Mouse (Mus musculus) left cerebral cortex, postnatal 10 days (tissue): ENCODE measurements at regions not wholly inside any gene's neighbourhood (a gene's known extent, or its start where the extent isn't known, plus 50 kb on each side); places are given as distances from the start of the nearest gene placed in this dataset.
A peak's percentile ranks its signal among the peaks of the same experiment; 100 is the strongest.

Experiments used
- DNase-seq, 2 experiments: peaks; one replicate each; pipeline ENCODE4 v3.0.0; 2021 to 2022; ENCODE audit warnings: low spot score in 2 of 2, mixed read lengths in 1 of 2; ENCODE audit errors: extremely low spot score in 1 of 2
- intact Hi-C: fragments of 180-260 bp; cut with DNase I; formaldehyde crosslinking; loops from one replicate; pipeline ENCODE4 v1.15.1; 2025

- intact Hi-C loops: no loop called here
- no peak for DNase-seq
These were observed 207.3 kb upstream of the Sptlc3 start for GRCm38 (mm10) chr2:139286446-139286845.

GRCm38 (mm10) chr2:139298541-139299152 is 195.1 kb upstream of the Sptlc3 start:
- intact Hi-C loops: no loop called here
- DNase-seq: no peak

- intact Hi-C loops: no loop called here
- peak; percentile 15 to 16 for DNase-seq
These were observed 182.3 kb upstream of the Sptlc3 start for GRCm38 (mm10) chr2:139311401-139311812.

GRCm38 (mm10) chr2:139312053-139312452 is 181.7 kb upstream of the Sptlc3 start:
- intact Hi-C loops: no loop called here
- DNase-seq: no peak

GRCm38 (mm10) chr2:139322509-139322908 is 171.2 kb upstream of the Sptlc3 start:
- intact Hi-C loops: no loop called here
- DNase-seq: no peak

GRCm38 (mm10) chr2:139325501-139325900 is 168.2 kb upstream of the Sptlc3 start:
- intact Hi-C loops: no loop called here
- DNase-seq: no peak

GRCm38 (mm10) chr2:139334681-139335080 is 159.0 kb upstream of the Sptlc3 start:
- intact Hi-C loops: no loop called here
- DNase-seq: no peak

GRCm38 (mm10) chr2:139338240-139338639 is 155.5 kb upstream of the Sptlc3 start:
- intact Hi-C loops: no loop called here
- DNase-seq: no peak

GRCm38 (mm10) chr2:139356280-139357010 is 137.3 kb upstream of the Sptlc3 start:
- DNase-seq: no peak

GRCm38 (mm10) chr2:139362245-139362847 is 131.4 kb upstream of the Sptlc3 start:
- intact Hi-C loops: no loop called here
- DNase-seq: no peak

More at GRCm38 (mm10) chr2:139356280-139357010, 137.3 kb upstream of the Sptlc3 start:
- intact Hi-C loops: no loop called here

- intact Hi-C loops: loop anchor here (10.0 kb wide), 2 partner anchors 1335 to 1395 kb away; no protein-coding TSS in a partner anchor
- DNase-seq: no peak
These were observed 123.6 kb upstream of the Sptlc3 start for GRCm38 (mm10) chr2:139370070-139370469.

GRCm38 (mm10) chr2:139380285-139380684 is 113.4 kb upstream of the Sptlc3 start:
- intact Hi-C loops: loop anchor here (2.0 kb wide), 1 partner anchor 199 kb away; no protein-coding TSS in a partner anchor
- no peak for DNase-seq

GRCm38 (mm10) chr2:139381628-139382027 is 112.1 kb upstream of the Sptlc3 start:
- DNase-seq: peak; percentile 70 to 80
- intact Hi-C loops: loop anchor here (2.0 kb wide), 1 partner anchor 197 kb away; no protein-coding TSS in a partner anchor

- DNase-seq: no peak
- intact Hi-C loops: no loop called here
These were observed 80.2 kb upstream of the Sptlc3 start for GRCm38 (mm10) chr2:139413559-139413958.

GRCm38 (mm10) chr2:139417506-139417905 is 76.2 kb upstream of the Sptlc3 start:
- intact Hi-C loops: no loop called here
- DNase-seq: no peak

- intact Hi-C loops: loop anchor here (5.0 to 10.0 kb wide), 2 partner anchors 160 to 732 kb away; partner anchors contain the start of gene Gm17374
- DNase-seq: peak in 1 of 2 experiments; percentile 21
These were observed 71.0 kb upstream of the Sptlc3 start for GRCm38 (mm10) chr2:139422678-139423077.

GRCm38 (mm10) chr2:139423413-139423812 is 70.3 kb upstream of the Sptlc3 start:
- no peak for DNase-seq
- intact Hi-C loops: loop anchor here (5.0 to 10.0 kb wide), 2 partner anchors 159 to 731 kb away; partner anchors contain the start of gene Gm17374
